Mouse (Mus musculus) limb, embryonic 13.5 days (tissue): ENCODE measurements at regions not wholly inside any gene's neighbourhood (a gene's known extent, or its start where the extent isn't known, plus 50 kb on each side); places are given as distances from the start of the nearest gene placed in this dataset.

Source experiments
- ATAC-seq: fragments of 200-750 bp; cut with Nextera tagmentation; 2 replicates; pipeline ENCODE4 v1.8.0; 2017; ENCODE audit warnings: low read depth, moderate number of reproducible peaks, moderate TSS enrichment; ENCODE audit not compliant: low FRiP score
- H3K27ac ChIP-seq: fragments of 300-500 bp; sonication (generic); 2 replicates; pipeline ENCODE4 v1.5.1; 2015; ENCODE audit warnings: inconsistent platforms, mild to moderate bottlenecking, moderate library complexity
- H3K27me3 ChIP-seq: fragments of 300-500 bp; sonication (generic); 2 replicates; pipeline ENCODE4 v1.6.1; 2015; ENCODE audit warnings: mild to moderate bottlenecking, inconsistent platforms
- H3K36me3 ChIP-seq: fragments of 300-500 bp; sonication (generic); 2 replicates; pipeline ENCODE4 v1.6.1; 2015; ENCODE audit warnings: inconsistent platforms, mild to moderate bottlenecking, moderate library complexity
- H3K4me1 ChIP-seq: fragments of 300-500 bp; sonication (generic); 2 replicates; pipeline ENCODE4 v1.6.1; 2015; ENCODE audit warnings: inconsistent platforms
- H3K4me2 ChIP-seq: fragments of 300-500 bp; sonication (generic); replicated peaks from 2 replicates; pipeline ENCODE4 v1.6.1; 2015; ENCODE audit warnings: inconsistent platforms, mild to moderate bottlenecking, moderate library complexity
- H3K4me3 ChIP-seq: fragments of 300-500 bp; sonication (generic); 2 replicates; pipeline ENCODE4 v1.5.1; 2015; ENCODE audit warnings: moderate library complexity, mild to moderate bottlenecking, inconsistent platforms
- H3K9ac ChIP-seq: fragments of 300-500 bp; sonication (generic); 2 replicates; pipeline ENCODE4 v1.6.1; 2015; ENCODE audit warnings: mild to moderate bottlenecking, inconsistent platforms
- H3K9me3 ChIP-seq: fragments of 300-500 bp; sonication (generic); 2 replicates; pipeline ENCODE4 v1.6.1; 2016; ENCODE audit warnings: inconsistent platforms
- WGBS: fragments of 180-500 bp; shearing (Covaris S2); methylation state at CpG from one replicate; pipeline ENCODE4 v1.1.7; 2015; 5-methylcytosine and 5-hydroxymethylcytosine counted together

DNA sequence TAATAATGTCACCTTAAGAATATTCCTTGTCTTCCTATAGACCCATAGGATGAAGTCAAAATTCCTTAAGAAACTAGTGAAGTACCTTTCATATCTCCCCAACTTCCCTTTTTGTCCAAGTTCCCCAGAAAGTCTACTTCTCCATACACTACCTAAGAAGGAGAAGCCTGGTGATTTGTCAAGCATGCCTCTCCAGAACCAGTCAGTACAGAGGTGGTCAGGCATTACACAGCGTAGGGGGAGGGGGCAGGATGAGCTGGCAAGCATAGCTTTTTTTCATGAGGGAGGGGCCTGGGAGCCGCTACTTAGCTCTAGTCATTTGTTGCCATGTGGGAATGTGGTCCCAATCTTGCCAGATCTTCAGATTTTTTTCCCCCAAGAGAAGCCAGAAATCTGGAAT, 54.0 kb upstream of the Satb2 start:
- H3K4me2 ChIP-seq, result no peak overlapping the region
- 76% methylated on average over 2 of the region's 2 CpGs for WGBS
- no peak for ATAC-seq
- peaks cover 5% of the 10 kb centered on the region; the same call in 1 of the 2 replicates for H3K27me3 ChIP-seq
- peaks cover 15% of the 10 kb centered on the region for H3K4me1 ChIP-seq
- no peaks in the 10 kb centered on the region for H3K9me3 ChIP-seq
- H3K9ac ChIP-seq, result no peak overlapping the region
- no peaks in the 10 kb centered on the region for H3K36me3 ChIP-seq
- H3K4me3 ChIP-seq, result no peak overlapping the region
- no peak overlapping the region for H3K27ac ChIP-seq

GRCm38 (mm10) chr1:57033244-57033643, 54.8 kb upstream of the Satb2 start:
- no peak for ATAC-seq
- Histone ChIP-seq H3K4me1 (peaks cover 15% of the 10 kb centered on the region), H3K27me3 (peaks cover 9% of the 10 kb centered on the region; the same call in 1 of the 2 replicates), H3K9me3 (no peaks in the 10 kb centered on the region), H3K4me3 (no peak overlapping the region), H3K36me3 (no peaks in the 10 kb centered on the region), H3K9ac (no peak overlapping the region), H3K27ac (no peak overlapping the region), H3K4me2 (no peak overlapping the region)
- 77% methylated on average over 2 of the region's 2 CpGs for WGBS

DNA sequence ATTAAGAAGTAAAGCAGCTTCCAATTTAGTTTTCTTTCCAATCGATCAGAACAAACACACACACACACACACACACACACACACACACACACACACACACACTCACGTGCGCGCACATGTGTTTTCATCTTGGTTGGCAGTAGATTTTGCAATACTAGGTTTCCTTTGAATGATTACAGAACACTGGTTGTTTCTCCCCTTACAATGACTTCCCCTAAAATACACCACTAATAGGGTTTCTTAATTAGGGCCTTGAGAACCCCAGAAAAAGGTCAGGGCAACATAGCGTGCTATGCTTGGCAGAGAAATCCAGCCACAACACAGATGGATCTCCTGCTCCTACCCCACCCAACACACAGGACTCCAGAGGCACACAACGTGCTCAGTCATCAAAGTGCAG, 56.0 kb upstream of the Satb2 start:
- ATAC-seq, result no peak
- no peak overlapping the region for H3K4me2 ChIP-seq
- peaks cover 15% of the 10 kb centered on the region for H3K4me1 ChIP-seq

GRCm38 (mm10) chr1:57036382-57036781, 57.9 kb upstream of the Satb2 start:
- no peak overlapping the region for H3K4me2 ChIP-seq
- H3K9me3 ChIP-seq, result no peaks in the 10 kb centered on the region
- no peak overlapping the region for H3K4me3 ChIP-seq
- no peak overlapping the region for H3K9ac ChIP-seq
- H3K36me3 ChIP-seq, result no peaks in the 10 kb centered on the region
- peak; percentile 40; the same call in 1 of the 2 replicates for ATAC-seq
- peaks cover 15% of the 10 kb centered on the region for H3K4me1 ChIP-seq
- H3K27me3 ChIP-seq, result peaks cover 15% of the 10 kb centered on the region; the same call in 1 of the 2 replicates
- no peak overlapping the region for H3K27ac ChIP-seq
- 35% methylated on average over 3 of the region's 3 CpGs for WGBS

More for the DNA sequence above, 56.0 kb upstream of the Satb2 start:
- WGBS, result 71% methylated on average over 6 of the region's 6 CpGs
- Histone ChIP-seq H3K27ac (no peak overlapping the region), H3K27me3 (peaks cover 15% of the 10 kb centered on the region; the same call in 1 of the 2 replicates), H3K9ac (no peak overlapping the region), H3K36me3 (no peaks in the 10 kb centered on the region), H3K4me3 (no peak overlapping the region), H3K9me3 (no peaks in the 10 kb centered on the region)

- Histone ChIP-seq H3K9ac (no peak overlapping the region), H3K4me3 (no peak overlapping the region), H3K4me2 (no peak overlapping the region), H3K9me3 (no peaks in the 10 kb centered on the region), H3K36me3 (no peaks in the 10 kb centered on the region), H3K27me3 (peaks cover 26% of the 10 kb centered on the region; the same call in 1 of the 2 replicates), H3K4me1 (peaks cover 13% of the 10 kb centered on the region), H3K27ac (no peak overlapping the region)
- ATAC-seq, result no peak
- 38% methylated on average over 8 of the region's 8 CpGs for WGBS
Observed at GRCm38 (mm10) chr1:57040201-57040600, 61.8 kb upstream of the Satb2 start.

DNA sequence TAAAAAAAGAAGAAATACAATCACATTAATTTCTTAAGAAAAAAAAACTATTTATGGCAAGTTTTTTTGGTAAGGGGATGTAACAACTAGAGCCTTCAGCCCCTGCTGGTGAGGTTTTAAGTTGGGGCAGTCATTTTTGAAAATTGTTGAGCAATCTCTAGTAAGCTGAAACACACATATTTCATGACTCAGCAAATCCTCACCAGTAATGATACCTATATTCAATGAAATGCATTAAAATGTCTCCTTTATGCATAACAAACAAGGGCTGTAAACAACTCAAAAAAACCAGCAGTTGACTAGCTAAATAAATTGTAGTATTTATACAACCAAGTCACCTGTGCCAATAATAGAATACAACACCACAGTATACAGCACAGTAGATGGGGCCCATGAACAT, 63.1 kb upstream of the Satb2 start:
- Histone ChIP-seq H3K9me3 (no peaks in the 10 kb centered on the region), H3K4me2 (no peak overlapping the region), H3K27me3 (peaks cover 31% of the 10 kb centered on the region; the same call in 1 of the 2 replicates), H3K4me1 (0 out of 2 replicates have a peak, but pooled peaks cover 9% of the 10 kb centered on the region), H3K36me3 (no peaks in the 10 kb centered on the region), H3K9ac (no peak overlapping the region), H3K27ac (no peak overlapping the region), H3K4me3 (no peak overlapping the region)
- ATAC-seq, result no peak

DNA sequence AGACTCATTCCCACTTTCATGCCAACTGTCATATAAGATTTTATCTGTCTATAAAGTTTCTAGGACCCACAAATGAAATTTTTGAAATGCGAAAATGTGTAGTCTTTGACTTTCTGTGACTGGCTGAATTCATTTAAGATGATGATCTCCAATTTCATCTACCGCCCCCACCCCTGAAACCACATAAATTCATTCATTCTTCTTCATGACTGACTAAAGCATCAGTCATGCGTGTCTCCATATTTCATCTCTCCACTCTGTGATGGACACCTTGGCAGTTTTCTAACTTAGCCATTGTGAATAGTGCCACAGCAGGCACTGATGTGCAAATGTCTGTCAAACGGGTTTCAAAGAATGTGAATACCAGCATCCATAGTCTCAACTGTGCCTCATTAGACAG, 75.4 kb upstream of the Satb2 start:
- no peak overlapping the region for H3K4me2 ChIP-seq
- no peak overlapping the region for H3K27ac ChIP-seq
- H3K4me1 ChIP-seq, result no peaks in the 10 kb centered on the region
- no peak overlapping the region for H3K9ac ChIP-seq
- 0 out of 2 replicates have a peak, but pooled peaks cover 4% of the 10 kb centered on the region for H3K9me3 ChIP-seq
- ATAC-seq, result no peak
- H3K27me3 ChIP-seq, result no peaks in the 10 kb centered on the region
- no peak overlapping the region for H3K4me3 ChIP-seq
- 84% methylated on average over 4 of the region's 4 CpGs for WGBS
- H3K36me3 ChIP-seq, result no peaks in the 10 kb centered on the region

DNA sequence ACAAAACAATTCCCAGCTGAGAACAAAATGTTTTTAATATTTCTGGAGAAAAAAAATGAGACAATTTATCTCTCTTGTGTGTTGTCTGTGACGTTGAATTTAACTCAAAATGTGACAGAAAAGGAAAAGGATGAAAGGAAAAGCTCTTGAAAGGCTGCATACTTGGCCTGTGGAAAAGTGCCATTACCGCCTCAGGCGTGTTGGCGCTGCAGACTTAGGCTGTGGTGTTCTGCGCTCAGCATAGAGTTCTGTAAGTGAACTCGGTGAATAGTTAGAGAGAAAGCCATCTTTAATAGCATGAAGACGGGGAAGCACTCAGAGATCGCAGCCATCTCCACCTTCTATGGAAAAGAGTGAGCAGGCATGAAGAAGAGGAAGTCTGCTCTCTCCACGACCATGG, 77.5 kb upstream of the Satb2 start:
- Histone ChIP-seq H3K4me1 (no peaks in the 10 kb centered on the region), H3K9me3 (no peaks in the 10 kb centered on the region), H3K9ac (no peak overlapping the region), H3K27ac (no peak overlapping the region), H3K27me3 (no peaks in the 10 kb centered on the region), H3K4me3 (no peak overlapping the region), H3K36me3 (no peaks in the 10 kb centered on the region), H3K4me2 (no peak overlapping the region)
- ATAC-seq, result no peak
- WGBS, result 87% methylated on average over 9 of the region's 9 CpGs

GRCm38 (mm10) chr1:57059216-57059615, 80.8 kb upstream of the Satb2 start:
- no peak overlapping the region for H3K9ac ChIP-seq
- H3K27me3 ChIP-seq, result no peaks in the 10 kb centered on the region
- no peak overlapping the region for H3K27ac ChIP-seq
- H3K36me3 ChIP-seq, result no peaks in the 10 kb centered on the region
- WGBS, result 77% methylated on average over 3 of the region's 3 CpGs
- no peak for ATAC-seq
- no peak overlapping the region for H3K4me2 ChIP-seq
- no peaks in the 10 kb centered on the region for H3K9me3 ChIP-seq
- H3K4me1 ChIP-seq, result no peaks in the 10 kb centered on the region
- no peak overlapping the region for H3K4me3 ChIP-seq

DNA sequence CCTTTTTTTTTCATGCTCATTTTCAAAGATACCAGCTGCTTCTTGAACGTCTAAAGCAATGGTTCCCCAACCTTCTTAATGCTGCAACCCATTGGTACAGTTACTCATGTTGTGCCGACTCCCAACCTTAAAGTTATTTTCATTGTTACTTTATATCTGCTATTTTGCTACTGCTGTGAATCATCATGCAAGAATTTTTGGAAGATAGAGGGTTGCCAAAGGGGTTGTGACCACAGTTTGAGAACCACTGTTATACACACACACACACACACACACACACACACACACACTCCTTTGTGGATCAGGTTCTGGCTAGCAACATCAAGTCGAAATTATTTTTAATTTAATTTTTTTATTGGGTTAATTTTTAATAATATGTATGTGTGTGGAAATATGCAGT, 96.8 kb upstream of the Satb2 start:
- Histone ChIP-seq H3K9ac (no peak overlapping the region), H3K9me3 (no peaks in the 10 kb centered on the region), H3K4me1 (peaks cover 10% of the 10 kb centered on the region; the same call in 1 of the 2 replicates), H3K36me3 (no peaks in the 10 kb centered on the region), H3K4me3 (no peak overlapping the region), H3K4me2 (no peak overlapping the region), H3K27me3 (peaks cover 4% of the 10 kb centered on the region; the same call in 1 of the 2 replicates), H3K27ac (no peak overlapping the region)
- no peak for ATAC-seq
- WGBS, result 79% methylated on average over 3 of the region's 3 CpGs

GRCm38 (mm10) chr1:57076696-57077095, 98.2 kb upstream of the Satb2 start:
- Histone ChIP-seq H3K4me3 (no peak overlapping the region), H3K9me3 (no peaks in the 10 kb centered on the region), H3K9ac (no peak overlapping the region), H3K27me3 (peaks cover 4% of the 10 kb centered on the region), H3K4me1 (peaks cover 10% of the 10 kb centered on the region; the same call in 1 of the 2 replicates), H3K36me3 (no peaks in the 10 kb centered on the region), H3K4me2 (0 out of 2 replicates have a peak overlapping the region, but pooled peaks have one; percentile 5), H3K27ac (no peak overlapping the region)
- ATAC-seq, result no peak
- WGBS, result 30% methylated on average over 8 of the region's 8 CpGs

DNA sequence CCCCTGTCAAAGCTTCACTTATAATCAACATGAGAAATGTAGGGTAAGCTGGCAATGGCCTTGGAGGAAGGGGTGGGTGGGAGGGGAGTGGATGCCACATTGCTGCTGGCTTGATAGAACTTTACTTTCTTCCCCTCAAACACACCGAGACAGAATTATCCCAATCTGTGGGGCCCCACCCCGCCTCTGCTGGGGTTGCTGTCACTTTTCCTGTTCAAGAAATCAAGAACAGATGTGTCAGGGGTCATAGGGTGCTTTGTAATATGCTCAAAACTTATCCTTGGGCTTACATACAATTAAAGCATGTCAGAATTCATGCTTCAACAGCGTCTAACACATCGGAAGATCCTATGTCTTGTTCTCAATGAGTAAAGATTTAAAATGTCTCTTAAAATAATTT, 101.9 kb upstream of the Satb2 start:
- no peak overlapping the region for H3K27ac ChIP-seq
- no peak overlapping the region for H3K4me3 ChIP-seq
- no peak overlapping the region for H3K4me2 ChIP-seq
- H3K9ac ChIP-seq, result no peak overlapping the region
- ATAC-seq, result no peak
- H3K36me3 ChIP-seq, result no peaks in the 10 kb centered on the region
- peaks cover 10% of the 10 kb centered on the region; the same call in 1 of the 2 replicates for H3K4me1 ChIP-seq
- H3K9me3 ChIP-seq, result no peaks in the 10 kb centered on the region
- H3K27me3 ChIP-seq, result peaks cover 4% of the 10 kb centered on the region
- 28% methylated on average over 4 of the region's 4 CpGs for WGBS

GRCm38 (mm10) chr1:57083134-57083533, 104.7 kb upstream of the Satb2 start:
- Histone ChIP-seq H3K36me3 (no peaks in the 10 kb centered on the region), H3K4me1 (no peaks in the 10 kb centered on the region; the same call in 1 of the 2 replicates), H3K9ac (no peak overlapping the region), H3K4me2 (no peak overlapping the region), H3K27ac (no peak overlapping the region), H3K27me3 (peaks cover 7% of the 10 kb centered on the region), H3K4me3 (no peak overlapping the region), H3K9me3 (no peaks in the 10 kb centered on the region)
- no peak for ATAC-seq
- 70% methylated on average over 17 of the region's 17 CpGs for WGBS
